Mouse (Mus musculus) ES-E14 (cell line): ENCODE measurements around the gene Gm10330.
"Not testable (repeated sequence)": the region's sequence is repeated elsewhere in the genome, so short reads cannot be mapped to it uniquely, and the experiment has no call there.

Source experiments
- MAFK ChIP-seq: IDR thresholded peaks from 2 replicates; pipeline ENCODE4 v1.6.1; 2014; ENCODE audit warnings: mild to moderate bottlenecking, low read depth, low read length, inconsistent platforms; ENCODE audit not compliant: insufficient read depth
- ZC3H11A ChIP-seq: IDR thresholded peaks from 2 replicates; pipeline ENCODE4 v1.6.1; 2012; ENCODE audit warnings: low read depth, mild to moderate bottlenecking, inconsistent platforms, low read length, borderline replicate concordance
- ZNF384 ChIP-seq: IDR thresholded peaks from 2 replicates; pipeline ENCODE4 v1.6.1; 2012; ENCODE audit warnings: low read depth, low read length, inconsistent platforms

- not testable (repeated sequence) for TF ChIP-seq MAFK, ZNF384, ZC3H11A
Observed at GRCm38 (mm10) chr12:23780165-23780564, at the start of gene Gm10330.
